Mouse (Mus musculus) lung, postnatal 0 days (tissue): ENCODE measurements around the gene Taok3. TPM values are rescaled to one million over a fixed set of nuclear protein-coding genes. Genes with fewer than 3 reads are reported as not detected.

Experiments
- ATAC-seq: fragments of 200-750 bp; cut with Nextera tagmentation; 2 replicates; pipeline ENCODE4 v1.8.0; 2017; ENCODE audit warnings: moderate library complexity
- DNase-seq: peaks from one replicate; pipeline ENCODE4 v3.0.0-alpha.2; 2016; ENCODE audit warnings: low spot score
- H3K27ac ChIP-seq: fragments of 300-500 bp; sonication (generic); 2 replicates; pipeline ENCODE4 v1.5.1; 2014; ENCODE audit warnings: antibody characterized with exemption, mild to moderate bottlenecking, low read length, mixed read lengths
- H3K27me3 ChIP-seq: fragments of 300-500 bp; sonication (generic); replicated peaks from 2 replicates; pipeline ENCODE4 v1.6.1; 2014; ENCODE audit warnings: low read length, mixed read lengths; ENCODE audit not compliant: insufficient read depth
- H3K36me3 ChIP-seq: fragments of 300-500 bp; sonication (generic); 2 replicates; pipeline ENCODE4 v1.6.1; 2014; ENCODE audit warnings: low read length, mixed read lengths; ENCODE audit not compliant: insufficient read depth
- H3K4me1 ChIP-seq: fragments of 300-500 bp; sonication (generic); 2 replicates; pipeline ENCODE4 v1.6.1; 2014; ENCODE audit warnings: antibody characterized with exemption, low read depth, low read length, mixed read lengths; ENCODE audit not compliant: insufficient read depth
- H3K4me2 ChIP-seq: fragments of 300-500 bp; sonication (generic); replicated peaks from 2 replicates; pipeline ENCODE4 v1.6.1; 2014; ENCODE audit warnings: low read depth, mild to moderate bottlenecking, low read length, moderate library complexity, mixed read lengths
- H3K4me3 ChIP-seq: fragments of 300-500 bp; sonication (generic); 2 replicates; pipeline ENCODE4 v1.5.1; 2014; ENCODE audit warnings: low read depth, low read length
- H3K9ac ChIP-seq: fragments of 300-500 bp; sonication (generic); replicated peaks from 2 replicates; pipeline ENCODE4 v1.6.1; 2014; ENCODE audit warnings: low read depth, mild to moderate bottlenecking
- H3K9me3 ChIP-seq: fragments of 300-500 bp; sonication (generic); 2 replicates; pipeline ENCODE4 v1.6.1; 2016; ENCODE audit warnings: low read length, mixed read lengths
- CTCF ChIP-seq: IDR thresholded peaks from 2 replicates; pipeline ENCODE4 v1.5.1; 2016; ENCODE audit warnings: antibody characterized with exemption, mild to moderate bottlenecking
- EP300 ChIP-seq: IDR thresholded peaks from 2 replicates; pipeline ENCODE4 v1.6.1; 2016; ENCODE audit warnings: antibody characterized with exemption, mild to moderate bottlenecking, control low read depth
- WGBS: fragments of 180-500 bp; shearing (Covaris S2); extraction: QIAGEN DNeasy Blood & Tissue Kit; methylation state at CpG from one replicate; pipeline ENCODE4 v1.1.7; 2014; 5-methylcytosine and 5-hydroxymethylcytosine counted together
- polyA plus RNA-seq: library from polyadenylated mRNA; unstranded; fragments of >200 nt; fragmentation: Nextera tagmentation; extraction: Ambion mirVana; gene quantifications from 2 replicates; pipeline ENCODE4 v1.2.1, GENCODE M21; 2015

Gene Taok3
- polyA plus RNA-seq, 1 experiment from 2014 or later, result 55.5 TPM

GRCm38 (mm10) chr5:117318741-117319629 lies 199.1 kb downstream of the Taok3 start, which contains the start of gene Vsig10:
Vsig10 (plus strand) TSS chr5:117319083.
- peak within 1 kb of the TSS; percentile 88 for H3K9ac ChIP-seq
- TF ChIP-seq CTCF, result peak; percentile 39
- TF ChIP-seq EP300, result no peak
- peak within 1 kb of the TSS; percentile 90 for H3K4me2 ChIP-seq
- H3K36me3 ChIP-seq, result no peaks in the 10 kb centered on the region
- peak within 1 kb of the TSS; percentile 85 for H3K4me3 ChIP-seq
- DNase-seq (peak; percentile 88), ATAC-seq (peak; percentile 87)
- peak within 1 kb of the TSS; percentile 92 for H3K27ac ChIP-seq
- 0% methylated on average over 68 of the region's 81 CpGs for WGBS
- peaks cover 7% of the 10 kb centered on the region; the same call in 1 of the 2 replicates for H3K4me1 ChIP-seq
- H3K27me3 ChIP-seq, result no peaks in the 10 kb centered on the region
- H3K9me3 ChIP-seq, result no peaks in the 10 kb centered on the region

GRCm38 (mm10) chr5:117323751-117324150 lies 203.8 kb downstream of the Taok3 start:
- no peak for DNase-seq
- no peaks in the 10 kb centered on the region for H3K4me1 ChIP-seq
- no peaks in the 10 kb centered on the region for H3K9me3 ChIP-seq
- ATAC-seq, result no peak
- WGBS, result 83% methylated on average over 9 of the region's 9 CpGs
- H3K9ac ChIP-seq, result no peak overlapping the region
- H3K27ac ChIP-seq, result no peak overlapping the region
- H3K4me3 ChIP-seq, result no peak overlapping the region
- TF ChIP-seq CTCF, result no peak
- TF ChIP-seq EP300, result no peak
- H3K27me3 ChIP-seq, result no peaks in the 10 kb centered on the region
- no peaks in the 10 kb centered on the region for H3K36me3 ChIP-seq
- H3K4me2 ChIP-seq, result no peak overlapping the region

Other genes with a start within 250 kb of the Taok3 start
- gene Suds3, start 4.0 kb upstream of the Taok3 start, polyA plus RNA-seq, result 47.1 and 57.8 TPM in 2 replicates
- 273 and 289 TPM in 2 replicates for gene Pebp1, start 167.5 kb downstream of the Taok3 start, polyA plus RNA-seq
- gene Vsig10, start 199.0 kb downstream of the Taok3 start, polyA plus RNA-seq, result 19.7 and 23.7 TPM in 2 replicates
- gene Wsb2, start 237.2 kb downstream of the Taok3 start, polyA plus RNA-seq, result 63.7 and 72.0 TPM in 2 replicates